Mouse (Mus musculus) liver, embryonic 15.5 days (tissue): ENCODE measurements around the gene Gmcl1. TPM values are rescaled to one million over a fixed set of nuclear protein-coding genes. Genes with fewer than 3 reads are reported as not detected.
A peak's percentile ranks its signal among the peaks of the same experiment; 100 is the strongest.

Experiments used
- ATAC-seq: fragments of 200-750 bp; cut with Nextera tagmentation; 2 replicates; pipeline ENCODE4 v1.8.0; 2017; ENCODE audit warnings: moderate number of reproducible peaks, mild to moderate bottlenecking, moderate library complexity; ENCODE audit not compliant: insufficient read depth
- H3K27ac ChIP-seq: fragments of 300-500 bp; sonication (generic); replicated peaks from 2 replicates; pipeline ENCODE4 v1.5.1; 2015; ENCODE audit warnings: mild to moderate bottlenecking, inconsistent platforms
- H3K27me3 ChIP-seq: fragments of 300-500 bp; sonication (generic); 2 replicates; pipeline ENCODE4 v1.6.1; 2015; ENCODE audit warnings: mild to moderate bottlenecking, inconsistent platforms
- H3K36me3 ChIP-seq: fragments of 300-500 bp; sonication (generic); replicated peaks from 2 replicates; pipeline ENCODE4 v1.6.1; 2015; ENCODE audit warnings: moderate library complexity, mild to moderate bottlenecking, inconsistent platforms
- H3K4me1 ChIP-seq: fragments of 300-500 bp; sonication (generic); replicated peaks from 2 replicates; pipeline ENCODE4 v1.6.1; 2015; ENCODE audit warnings: inconsistent platforms
- H3K4me2 ChIP-seq: fragments of 300-500 bp; sonication (generic); 2 replicates; pipeline ENCODE4 v1.6.1; 2015; ENCODE audit warnings: moderate library complexity, mild to moderate bottlenecking, inconsistent platforms
- H3K4me3 ChIP-seq: fragments of 300-500 bp; sonication (generic); replicated peaks from 2 replicates; pipeline ENCODE4 v1.5.1; 2015; ENCODE audit warnings: mild to moderate bottlenecking, inconsistent platforms
- H3K9ac ChIP-seq: fragments of 300-500 bp; sonication (generic); 2 replicates; pipeline ENCODE4 v1.6.1; 2015; ENCODE audit warnings: moderate library complexity, mild to moderate bottlenecking, inconsistent platforms
- H3K9me3 ChIP-seq: fragments of 300-500 bp; sonication (generic); replicated peaks from 2 replicates; pipeline ENCODE4 v1.6.1; 2016; ENCODE audit warnings: inconsistent platforms
- WGBS: fragments of 180-500 bp; shearing (Covaris S2); methylation state at CpG from one replicate; pipeline ENCODE4 v1.1.7; 2015; ENCODE audit warnings: mixed read lengths; ENCODE audit not compliant: insufficient replicate concordance; 5-methylcytosine and 5-hydroxymethylcytosine counted together
- polyA plus RNA-seq: library from polyadenylated mRNA; unstranded; fragments of >200 nt; fragmentation: Nextera tagmentation; extraction: Ambion mirVana; gene quantifications from 2 replicates; pipeline ENCODE4 v1.2.1, GENCODE M21; 2015

Gmcl1 gene
- polyA plus RNA-seq, 1 experiment from 2014 or later, result 7.1 TPM

DNA sequence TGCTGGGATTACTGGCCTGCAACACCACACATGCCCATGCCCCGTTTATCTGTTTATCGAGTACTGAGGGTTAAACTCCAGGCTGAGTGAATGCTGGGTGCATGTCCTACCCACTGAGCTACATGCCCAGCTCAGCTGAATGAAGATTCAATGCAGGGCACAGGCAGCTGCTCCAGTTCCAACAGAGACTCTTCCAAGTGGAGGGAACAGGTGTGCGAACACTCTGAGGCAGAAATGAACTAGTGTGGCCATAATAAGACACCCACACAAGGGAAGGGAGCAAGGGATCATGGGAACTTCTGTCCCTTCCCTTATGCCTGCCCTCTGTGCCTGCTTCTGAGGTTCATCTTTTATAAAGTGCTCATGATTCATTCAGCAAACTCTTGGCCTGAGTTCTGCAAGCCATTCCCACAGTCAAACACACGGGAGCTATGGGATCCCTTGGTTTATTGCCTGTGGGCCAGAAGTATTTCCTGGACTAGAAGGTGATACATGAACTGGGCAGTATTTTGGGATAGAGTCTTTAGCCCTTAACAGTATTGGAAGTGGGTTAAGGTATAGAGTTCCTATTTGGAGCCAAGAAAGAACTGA, 35.1 kb upstream of the Gmcl1 start:
- H3K4me3 ChIP-seq, result no peak overlapping the region

DNA sequence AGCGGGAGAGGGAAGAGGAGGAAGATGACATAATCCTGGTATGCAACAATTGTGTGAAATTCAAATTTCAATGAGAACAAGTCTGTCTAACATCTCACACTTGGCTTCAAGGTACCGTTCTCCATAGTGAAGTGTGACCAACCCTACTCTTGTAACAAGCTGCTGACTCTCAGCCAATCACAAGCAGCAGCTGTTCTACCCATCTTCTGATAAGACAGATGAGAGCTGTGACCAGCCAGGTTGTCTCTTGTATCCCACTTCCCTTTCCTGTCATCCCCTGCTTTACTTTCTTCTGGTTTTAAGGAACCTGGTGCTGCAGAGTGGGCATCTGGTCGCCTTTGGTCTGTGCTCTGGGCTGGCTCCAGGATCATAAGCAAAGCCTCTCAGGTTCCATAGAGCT, 34.3 kb upstream of the Gmcl1 start:
- H3K27me3 ChIP-seq, result no peaks in the 10 kb centered on the region
- no peak overlapping the region for H3K9ac ChIP-seq
- 0 out of 2 replicates have a peak, but pooled peaks cover 3% of the 10 kb centered on the region for H3K36me3 ChIP-seq
- no peak overlapping the region for H3K4me3 ChIP-seq
- ATAC-seq, result no peak
- H3K9me3 ChIP-seq, result no peaks in the 10 kb centered on the region
- no peak overlapping the region for H3K4me2 ChIP-seq
- H3K27ac ChIP-seq, result no peak overlapping the region
- 0 out of 2 replicates have a peak, but pooled peaks cover 5% of the 10 kb centered on the region for H3K4me1 ChIP-seq
- WGBS, result 42% methylated on average over 3 of the region's 3 CpGs

More for the DNA sequence above, 35.1 kb upstream of the Gmcl1 start:
- WGBS, result 66% methylated on average over 4 of the region's 4 CpGs
- H3K9me3 ChIP-seq, result no peaks in the 10 kb centered on the region
- no peak for ATAC-seq
- 0 out of 2 replicates have a peak, but pooled peaks cover 5% of the 10 kb centered on the region for H3K4me1 ChIP-seq
- no peak overlapping the region for H3K4me2 ChIP-seq
- 0 out of 2 replicates have a peak, but pooled peaks cover 3% of the 10 kb centered on the region for H3K36me3 ChIP-seq
- H3K27ac ChIP-seq, result no peak overlapping the region
- no peak overlapping the region for H3K9ac ChIP-seq
- H3K27me3 ChIP-seq, result no peaks in the 10 kb centered on the region

DNA sequence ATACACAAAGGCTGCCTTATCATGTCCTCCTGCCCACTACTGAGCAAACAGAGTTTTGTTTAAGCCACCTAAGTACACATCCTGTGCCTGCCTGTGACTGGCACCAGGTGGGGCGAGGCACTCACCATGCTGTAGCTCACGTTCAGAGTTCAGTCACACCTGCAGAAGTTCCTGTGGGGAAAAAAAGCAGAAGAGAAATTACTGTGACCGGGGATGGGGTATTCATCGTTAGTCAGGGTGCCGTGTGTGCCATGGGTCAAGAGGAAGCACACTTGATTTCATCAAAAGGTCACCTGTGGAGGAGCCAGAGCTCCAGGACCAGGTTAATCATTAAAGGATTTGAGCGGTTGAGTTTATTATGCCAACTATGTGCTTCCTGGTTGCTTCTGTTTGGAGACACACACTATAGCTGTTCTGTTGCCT, 32.5 kb upstream of the Gmcl1 start:
- Histone ChIP-seq H3K27ac (peak overlapping the region; percentile 62), H3K27me3 (no peaks in the 10 kb centered on the region), H3K4me1 (0 out of 2 replicates have a peak, but pooled peaks cover 5% of the 10 kb centered on the region), H3K4me3 (peak overlapping the region; percentile 7; the same call in 1 of the 2 replicates), H3K9me3 (no peaks in the 10 kb centered on the region), H3K4me2 (peak overlapping the region; percentile 27), H3K36me3 (0 out of 2 replicates have a peak, but pooled peaks cover 3% of the 10 kb centered on the region), H3K9ac (no peak overlapping the region)
- peak; percentile 60 for ATAC-seq
- 37% methylated on average over 6 of the region's 6 CpGs for WGBS

DNA sequence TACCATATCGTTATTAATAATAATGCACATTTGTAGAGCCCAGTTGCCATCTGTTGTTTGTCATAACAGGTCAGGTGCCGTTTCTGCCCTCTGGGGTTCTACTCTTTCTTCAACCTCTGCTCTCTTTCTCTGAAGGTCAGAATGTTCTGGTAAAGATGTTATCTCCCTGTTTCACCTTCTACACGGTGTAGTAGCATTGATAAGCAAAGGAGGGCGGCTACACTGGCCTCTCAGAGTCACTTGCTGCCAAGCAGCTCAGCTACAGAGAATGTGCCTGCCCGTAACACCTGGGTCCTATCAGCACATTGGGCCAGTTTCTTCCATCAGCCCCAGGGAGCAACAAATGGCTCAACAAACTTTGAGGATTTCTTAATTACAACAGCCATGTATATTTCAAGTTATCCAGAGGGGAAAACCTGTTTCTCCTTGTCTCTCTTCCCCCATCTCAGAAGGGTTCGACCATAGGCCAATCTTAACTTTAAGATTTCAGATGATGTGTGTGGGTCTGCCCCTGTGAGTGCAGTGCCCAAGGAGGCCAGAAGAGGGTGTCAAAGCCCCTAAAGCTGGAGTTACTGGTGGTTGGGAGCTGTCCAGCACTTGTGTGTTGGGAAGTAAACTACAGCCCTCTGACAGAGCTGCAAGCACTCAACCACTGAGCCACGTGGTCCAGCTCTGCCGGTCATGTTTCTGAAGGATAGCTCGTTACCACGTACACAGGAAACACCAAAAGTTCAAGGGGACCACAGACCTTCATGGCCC, 21.1 kb upstream of the Gmcl1 start:
- H3K4me1 ChIP-seq, result 0 out of 2 replicates have a peak, but pooled peaks cover 5% of the 10 kb centered on the region
- H3K27me3 ChIP-seq, result no peaks in the 10 kb centered on the region
- no peak overlapping the region for H3K4me3 ChIP-seq
- no peak overlapping the region for H3K27ac ChIP-seq
- H3K9me3 ChIP-seq, result no peaks in the 10 kb centered on the region
- no peak for ATAC-seq
- no peak overlapping the region for H3K9ac ChIP-seq
- no peak overlapping the region for H3K4me2 ChIP-seq
- H3K36me3 ChIP-seq, result peaks cover 31% of the 10 kb centered on the region
- WGBS, result 70% methylated on average over 10 of the region's 10 CpGs

GRCm38 (mm10) chr6:86752843-86753485, 19.8 kb upstream of the Gmcl1 start:
- Histone ChIP-seq H3K4me1 (0 out of 2 replicates have a peak, but pooled peaks cover 5% of the 10 kb centered on the region), H3K9ac (no peak overlapping the region), H3K4me2 (no peak overlapping the region), H3K27me3 (no peaks in the 10 kb centered on the region), H3K9me3 (no peaks in the 10 kb centered on the region), H3K27ac (no peak overlapping the region), H3K36me3 (peaks cover 30% of the 10 kb centered on the region), H3K4me3 (no peak overlapping the region)
- WGBS, result 64% methylated on average over 5 of the region's 5 CpGs
- no peak for ATAC-seq

DNA sequence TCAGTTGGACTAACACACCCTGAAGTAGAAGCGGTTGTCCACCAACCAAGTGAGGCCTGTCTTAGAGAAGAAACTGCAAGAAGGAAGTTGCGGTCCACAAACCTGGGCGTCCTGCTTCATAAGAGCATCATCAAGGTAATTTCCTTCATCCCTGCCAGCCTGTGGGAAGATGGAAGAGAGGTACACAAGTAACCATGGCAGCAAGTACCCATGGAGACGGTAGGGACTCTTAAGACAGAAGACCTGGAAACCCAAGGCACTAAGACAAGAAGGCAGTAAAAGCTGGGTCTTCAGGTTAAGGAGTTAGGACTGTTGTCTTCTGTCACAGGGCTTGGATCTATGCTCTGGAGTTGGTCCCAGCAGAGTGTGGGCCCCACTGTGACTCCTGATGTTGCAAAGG, 17.8 kb upstream of the Gmcl1 start:
- no peak overlapping the region for H3K4me3 ChIP-seq
- no peak for ATAC-seq
- H3K27me3 ChIP-seq, result no peaks in the 10 kb centered on the region
- peaks cover 29% of the 10 kb centered on the region for H3K36me3 ChIP-seq
- H3K4me1 ChIP-seq, result 0 out of 2 replicates have a peak, but pooled peaks cover 5% of the 10 kb centered on the region
- no peaks in the 10 kb centered on the region for H3K9me3 ChIP-seq
- no peak overlapping the region for H3K9ac ChIP-seq
- 75% methylated on average over 4 of the region's 4 CpGs for WGBS
- no peak overlapping the region for H3K4me2 ChIP-seq
- H3K27ac ChIP-seq, result no peak overlapping the region

- H3K4me1 ChIP-seq, result 0 out of 2 replicates have a peak, but pooled peaks cover 5% of the 10 kb centered on the region
- H3K9ac ChIP-seq, result no peak overlapping the region
- WGBS, result 30% methylated on average over 4 of the region's 4 CpGs
- H3K4me3 ChIP-seq, result no peak overlapping the region
- no peak for ATAC-seq
- no peak overlapping the region for H3K27ac ChIP-seq
- no peak overlapping the region for H3K4me2 ChIP-seq
- H3K9me3 ChIP-seq, result no peaks in the 10 kb centered on the region
- H3K27me3 ChIP-seq, result no peaks in the 10 kb centered on the region
- peaks cover 24% of the 10 kb centered on the region for H3K36me3 ChIP-seq
Observed at GRCm38 (mm10) chr6:86749817-86750216, 16.6 kb upstream of the Gmcl1 start.

- no peak for ATAC-seq
- H3K4me2 ChIP-seq, result no peak overlapping the region
Observed at GRCm38 (mm10) chr6:86747171-86747570, 14.0 kb upstream of the Gmcl1 start.

DNA sequence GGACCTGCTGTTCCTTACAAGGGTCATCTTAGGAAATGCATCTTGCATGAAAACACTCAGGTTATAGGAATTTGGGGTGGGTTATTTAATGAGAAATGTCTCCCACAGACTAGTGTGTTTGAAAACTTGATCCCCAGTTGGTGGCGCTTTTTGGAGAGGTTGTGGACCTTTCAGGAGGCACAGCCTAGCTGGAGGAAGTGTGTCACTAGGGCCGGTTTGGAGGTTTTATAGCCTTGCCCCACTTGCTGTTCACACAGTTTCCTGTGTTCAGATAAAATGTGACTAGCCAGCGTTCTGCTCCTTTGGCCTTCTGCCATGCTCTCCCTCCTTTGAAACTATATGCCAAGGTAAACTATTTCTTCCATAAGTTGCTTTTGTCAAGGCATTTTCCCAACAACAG, 7.5 kb upstream of the Gmcl1 start:
- peaks cover 20% of the 10 kb centered on the region for H3K36me3 ChIP-seq
- no peak overlapping the region for H3K4me2 ChIP-seq
- no peaks in the 10 kb centered on the region for H3K27me3 ChIP-seq
- H3K9me3 ChIP-seq, result no peaks in the 10 kb centered on the region
- no peak overlapping the region for H3K27ac ChIP-seq
- peaks cover 7% of the 10 kb centered on the region for H3K4me1 ChIP-seq
- ATAC-seq, result no peak
- H3K4me3 ChIP-seq, result no peak overlapping the region
- no peak overlapping the region for H3K9ac ChIP-seq
- WGBS, result 35% methylated on average over 3 of the region's 3 CpGs

More at GRCm38 (mm10) chr6:86747171-86747570, 14.0 kb upstream of the Gmcl1 start:
- H3K27ac ChIP-seq, result no peak overlapping the region
- H3K36me3 ChIP-seq, result peaks cover 15% of the 10 kb centered on the region
- no peak overlapping the region for H3K9ac ChIP-seq
- H3K9me3 ChIP-seq, result no peaks in the 10 kb centered on the region
- H3K27me3 ChIP-seq, result no peaks in the 10 kb centered on the region
- H3K4me3 ChIP-seq, result no peak overlapping the region
- 0 out of 2 replicates have a peak, but pooled peaks cover 5% of the 10 kb centered on the region for H3K4me1 ChIP-seq

GRCm38 (mm10) chr6:86736830-86737229, 3.6 kb upstream of the Gmcl1 start:
- Histone ChIP-seq H3K9me3 (no peaks in the 10 kb centered on the region), H3K4me1 (peaks cover 23% of the 10 kb centered on the region), H3K4me3 (no peak overlapping the region), H3K27me3 (no peaks in the 10 kb centered on the region), H3K9ac (no peak overlapping the region), H3K36me3 (peaks cover 11% of the 10 kb centered on the region; the same call in 1 of the 2 replicates), H3K27ac (no peak overlapping the region), H3K4me2 (no peak overlapping the region)
- no peak for ATAC-seq
- WGBS, result 26% methylated on average over 6 of the region's 6 CpGs

- no peak overlapping the region for H3K27ac ChIP-seq
- no peaks in the 10 kb centered on the region for H3K9me3 ChIP-seq
- H3K4me3 ChIP-seq, result no peak overlapping the region
- 0 out of 2 replicates have a peak, but pooled peaks cover 7% of the 10 kb centered on the region for H3K36me3 ChIP-seq
- 80% methylated on average over 4 of the region's 4 CpGs for WGBS
- ATAC-seq, result no peak
- H3K4me1 ChIP-seq, result peaks cover 24% of the 10 kb centered on the region
- no peak overlapping the region for H3K4me2 ChIP-seq
- no peak overlapping the region for H3K9ac ChIP-seq
- no peaks in the 10 kb centered on the region for H3K27me3 ChIP-seq
Observed at GRCm38 (mm10) chr6:86736313-86736712, 3.1 kb upstream of the Gmcl1 start.
